Mouse (Mus musculus): ENCODE measurements around the gene Klhl29.

DNA sequence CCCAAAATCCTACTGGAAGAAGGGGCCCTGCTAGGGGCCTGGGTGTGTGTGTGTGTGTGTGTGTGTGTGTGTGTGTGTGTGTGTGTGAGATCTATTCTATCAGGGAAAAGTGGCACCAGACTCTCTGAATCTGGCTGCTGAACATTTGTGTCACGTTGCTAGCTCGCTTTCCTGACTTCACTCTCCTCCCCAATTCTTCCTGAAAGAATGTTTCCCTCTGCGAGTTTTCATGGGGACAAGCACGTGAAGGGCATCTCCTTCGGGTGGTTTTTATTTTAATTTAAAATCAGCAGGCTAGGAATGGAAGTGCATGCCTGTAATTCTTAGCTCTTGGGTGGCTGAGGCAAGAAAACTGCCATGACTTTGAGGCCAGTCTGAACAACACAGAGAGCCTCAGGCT, 172.1 kb downstream of the Klhl29 start:
- TF ChIP-seq POLR2A (IDR thresholded peaks at IDR 0.05; ENCODE audit: low read depth, low read length) (no peak), CTCF (IDR thresholded peaks at IDR 0.05; ENCODE audit: borderline replicate concordance, insufficient read depth, low read length) (no peak)
